Mouse (Mus musculus): ENCODE measurements around the gene Zfhx2.

Zfhx2 gene

GRCm38 (mm10) chr14:55092011-55092577 lies at the start of gene Zfhx2:
Gene Zfhx2 (minus strand): TSS chr14:55092324.
- peak; percentile 93 to 95 for DNase-seq (ENCODE audit: low spot score in 2 of 2)

GRCm38 (mm10) chr14:55139313-55139712 lies 47.2 kb upstream of the Zfhx2 start:
- no peak for DNase-seq (ENCODE audit: low spot score in 2 of 2)

GRCm38 (mm10) chr14:55135676-55136075 lies 43.6 kb upstream of the Zfhx2 start:
- no peak for DNase-seq (ENCODE audit: low spot score in 2 of 2)

- DNase-seq (ENCODE audit: low spot score in 2 of 2) = no peak
These were observed 34.4 kb upstream of the Zfhx2 start for GRCm38 (mm10) chr14:55126521-55126920.

GRCm38 (mm10) chr14:55125711-55126110 lies 33.6 kb upstream of the Zfhx2 start:
- DNase-seq (ENCODE audit: low spot score in 2 of 2) = no peak

GRCm38 (mm10) chr14:55122359-55122758 lies 30.2 kb upstream of the Zfhx2 start:
- DNase-seq (ENCODE audit: low spot score in 2 of 2) = no peak

GRCm38 (mm10) chr14:55121947-55122346 lies 29.8 kb upstream of the Zfhx2 start:
- DNase-seq (ENCODE audit: low spot score in 2 of 2) = no peak

- DNase-seq (ENCODE audit: low spot score in 2 of 2) = no peak
These were observed 27.5 kb upstream of the Zfhx2 start for GRCm38 (mm10) chr14:55119421-55120134.

GRCm38 (mm10) chr14:55118852-55119251 lies 26.7 kb upstream of the Zfhx2 start:
- no peak for DNase-seq (ENCODE audit: low spot score in 2 of 2)

GRCm38 (mm10) chr14:55116425-55117200 lies 24.5 kb upstream of the Zfhx2 start, which contains the start of gene Jph4:
Gene Jph4 (minus strand): TSS chr14:55116935.
- DNase-seq (ENCODE audit: low spot score in 2 of 2) = peak in 1 of 2 experiments; percentile 68

GRCm38 (mm10) chr14:55115846-55116245 lies 23.7 kb upstream of the Zfhx2 start:
- no peak for DNase-seq (ENCODE audit: low spot score in 2 of 2)

- DNase-seq (ENCODE audit: low spot score in 2 of 2) = no peak
These were observed 22.9 kb upstream of the Zfhx2 start for GRCm38 (mm10) chr14:55114759-55115701.

- no peak for DNase-seq (ENCODE audit: low spot score in 2 of 2)
These were observed 22.0 kb upstream of the Zfhx2 start for GRCm38 (mm10) chr14:55113975-55114645.

- no peak for DNase-seq (ENCODE audit: low spot score in 2 of 2)
These were observed 21.3 kb upstream of the Zfhx2 start for GRCm38 (mm10) chr14:55113351-55113974.

- no peak for DNase-seq (ENCODE audit: low spot score in 2 of 2)
These were observed 19.6 kb upstream of the Zfhx2 start for GRCm38 (mm10) chr14:55111720-55112119.

- DNase-seq (ENCODE audit: low spot score in 2 of 2) = no peak
These were observed 18.0 kb upstream of the Zfhx2 start for GRCm38 (mm10) chr14:55110076-55110475.

- DNase-seq (ENCODE audit: low spot score in 2 of 2) = no peak
These were observed 17.1 kb upstream of the Zfhx2 start for GRCm38 (mm10) chr14:55109048-55109873.

GRCm38 (mm10) chr14:55108202-55108870 lies 16.2 kb upstream of the Zfhx2 start:
- peak; percentile 82 to 90 for DNase-seq (ENCODE audit: low spot score in 2 of 2)

GRCm38 (mm10) chr14:55106990-55107389 lies 14.9 kb upstream of the Zfhx2 start:
- no peak for DNase-seq (ENCODE audit: low spot score in 2 of 2)
